Mouse (Mus musculus) ZHBTc4 (cell line): ENCODE data around the gene Cacna1d.

Experiments used
- DNase-seq: peaks from one replicate; pipeline ENCODE4 v3.0.0-alpha.2; 2011; ENCODE audit warnings: low read depth, low spot score

Gene Cacna1d

GRCm38 (mm10) chr14:30168902-30169301 lies 322.4 kb downstream of the Cacna1d start:
- no peak for DNase-seq

- no peak for DNase-seq
These were observed 322.9 kb downstream of the Cacna1d start for GRCm38 (mm10) chr14:30168387-30168786.

- no peak for DNase-seq
These were observed 323.6 kb downstream of the Cacna1d start for GRCm38 (mm10) chr14:30167606-30168005.

GRCm38 (mm10) chr14:30166036-30166435 lies 325.2 kb downstream of the Cacna1d start:
- no peak for DNase-seq

- peak; percentile 16 for DNase-seq
These were observed 327.2 kb downstream of the Cacna1d start for GRCm38 (mm10) chr14:30163733-30164708.

- DNase-seq = no peak
These were observed 343.5 kb downstream of the Cacna1d start for GRCm38 (mm10) chr14:30147774-30148173.

GRCm38 (mm10) chr14:30138379-30138964 lies 352.8 kb downstream of the Cacna1d start:
- DNase-seq = no peak

GRCm38 (mm10) chr14:30137961-30138360 lies 353.3 kb downstream of the Cacna1d start:
- no peak for DNase-seq

GRCm38 (mm10) chr14:30136965-30137364 lies 354.3 kb downstream of the Cacna1d start:
- peak; percentile 85 for DNase-seq

GRCm38 (mm10) chr14:30135351-30135750 lies 355.9 kb downstream of the Cacna1d start:
- no peak for DNase-seq

- peak; percentile 79 for DNase-seq
These were observed 357.6 kb downstream of the Cacna1d start for GRCm38 (mm10) chr14:30133684-30134083.

GRCm38 (mm10) chr14:30131256-30131655 lies 360.0 kb downstream of the Cacna1d start:
- DNase-seq = no peak

GRCm38 (mm10) chr14:30130092-30130491 lies 361.2 kb downstream of the Cacna1d start:
- no peak for DNase-seq

- DNase-seq = peak; percentile 86
These were observed 361.9 kb downstream of the Cacna1d start for GRCm38 (mm10) chr14:30129378-30129777.

- DNase-seq = no peak
These were observed 366.1 kb downstream of the Cacna1d start for GRCm38 (mm10) chr14:30124951-30125690.

GRCm38 (mm10) chr14:30120023-30120422 lies 371.2 kb downstream of the Cacna1d start:
- no peak for DNase-seq

GRCm38 (mm10) chr14:30113392-30114108 lies 377.7 kb downstream of the Cacna1d start:
- DNase-seq = no peak

- peak; percentile 69 for DNase-seq
These were observed 382.2 kb downstream of the Cacna1d start for GRCm38 (mm10) chr14:30109079-30109478.

GRCm38 (mm10) chr14:30106550-30106949 lies 384.7 kb downstream of the Cacna1d start:
- DNase-seq = no peak

GRCm38 (mm10) chr14:30105551-30105950 lies 385.7 kb downstream of the Cacna1d start:
- DNase-seq = no peak

- no peak for DNase-seq
These were observed 387.2 kb downstream of the Cacna1d start for GRCm38 (mm10) chr14:30103946-30104536.
